ENCODE assay signal across 16 mouse cellular contexts in the genomic region with DNA sequence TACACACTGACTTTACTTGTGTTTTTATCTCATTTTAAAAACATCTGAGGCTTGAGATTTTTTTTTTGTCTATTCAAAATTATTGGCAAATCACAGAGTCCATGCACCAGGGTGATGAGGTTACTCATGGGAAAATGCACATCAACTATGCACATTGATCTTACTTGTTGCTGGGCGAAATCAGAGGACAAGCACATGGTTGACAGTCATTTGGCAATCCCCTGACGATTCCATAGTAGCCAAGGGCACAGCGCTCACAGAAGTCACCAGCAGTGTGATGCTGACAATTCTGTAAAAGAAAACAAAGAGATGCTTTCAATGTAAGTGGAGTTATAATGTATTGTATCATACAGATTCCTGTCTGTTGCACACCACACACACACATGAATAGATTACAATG.
"Had no signal": no experiment of that assay in that cellular context is flagged by ENCODE, and none has a peak within 500 bp of the region (broad histone marks: within the 10 kb centered on the region; RNA-seq: fewer than 3 reads in every experiment).

No protein-coding gene starts in this region.

- H3K9me3 ChIP-seq: liver, embryonic 13.5 days; liver, embryonic 15.5 days; lung, embryonic 15.5 days; megakaryocyte, embryonic 14.5 days; midbrain, embryonic 15.5 days; neural tube, embryonic 12.5 days had no signal

- DNase-seq: liver, embryonic 13.5 days; liver, postnatal 0 days; lung, adult 2 months; lung, postnatal 14 days; lung, postnatal 36 days; right cerebral cortex, postnatal 14 days; thymus, adult 18-20 months; thymus, postnatal 14 days; thymus, postnatal 36 days had no signal

- H3K4me2 ChIP-seq: liver, embryonic 13.5 days; liver, embryonic 15.5 days; lung, embryonic 15.5 days; midbrain, embryonic 15.5 days; neural tube, embryonic 12.5 days had no signal

- H3K9ac ChIP-seq: liver, embryonic 13.5 days; liver, embryonic 15.5 days; liver, postnatal 0 days; lung, embryonic 15.5 days; midbrain, embryonic 15.5 days; neural tube, embryonic 12.5 days had no signal

- H3K4me1 ChIP-seq: liver, embryonic 13.5 days; liver, embryonic 15.5 days; lung, embryonic 15.5 days; megakaryocyte, embryonic 14.5 days; midbrain, embryonic 15.5 days; neural tube, embryonic 12.5 days had no signal

- H3K27ac ChIP-seq: liver, embryonic 13.5 days; liver, embryonic 15.5 days; lung, embryonic 15.5 days; macrophage; midbrain, embryonic 15.5 days; neural tube, embryonic 12.5 days had no signal

- ATAC-seq: liver, postnatal 0 days; lung, postnatal 0 days; midbrain, embryonic 15.5 days had no signal

- H3K36me3 ChIP-seq: liver, embryonic 13.5 days; liver, embryonic 15.5 days; lung, embryonic 15.5 days; midbrain, embryonic 15.5 days; neural tube, embryonic 12.5 days had no signal

- H3K4me3 ChIP-seq: liver, embryonic 13.5 days; liver, embryonic 15.5 days; lung, embryonic 15.5 days; megakaryocyte, embryonic 14.5 days; midbrain, embryonic 15.5 days; neural tube, embryonic 12.5 days had no signal

- H3K27me3 ChIP-seq: liver, embryonic 13.5 days; liver, embryonic 15.5 days; lung, embryonic 15.5 days; megakaryocyte, embryonic 14.5 days; midbrain, embryonic 15.5 days; neural tube, embryonic 12.5 days had no signal
